Mouse (Mus musculus): ENCODE measurements around the gene Rnf213. TPM values are rescaled to one million over a fixed set of nuclear protein-coding genes. Genes with fewer than 3 reads are reported as not detected.

The Rnf213 gene
- polyA plus RNA-seq, 1 experiment from 2014 or later, result 0.99 TPM

DNA sequence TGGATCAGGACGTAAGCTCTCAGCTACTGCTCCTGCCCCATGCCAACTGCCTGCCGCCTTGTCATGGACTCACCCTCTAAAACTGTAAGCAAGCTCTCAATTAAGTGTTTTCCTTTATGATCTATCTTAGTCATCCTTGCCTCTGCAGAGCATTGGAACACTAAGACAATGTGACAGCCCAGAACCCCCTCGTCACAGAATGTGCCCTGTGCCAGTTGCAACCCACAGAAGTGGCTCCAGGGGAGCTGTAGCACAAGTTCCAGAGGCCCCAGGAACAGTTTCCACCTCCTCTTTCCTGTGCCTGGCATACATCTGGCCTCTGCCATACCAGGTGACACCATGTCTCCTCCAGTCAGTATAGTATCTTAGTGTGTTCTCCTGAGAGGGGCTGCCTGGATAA, 130.5 kb downstream of the Rnf213 start:
- Histone ChIP-seq H3K9ac (no peak overlapping the region), H3K4me2 (no peak overlapping the region), H3K36me3 (no peaks in the 10 kb centered on the region), H3K27ac (replicated peaks) (no peak overlapping the region), H3K27me3 (no peaks in the 10 kb centered on the region), H3K9me3 (no peaks in the 10 kb centered on the region), H3K4me1 (replicated peaks) (peaks cover 4% of the 10 kb centered on the region), H3K4me3 (no peak overlapping the region)
- no peak for ATAC-seq (ENCODE audit: low FRiP score, low read depth)
- 86% methylated on average over 3 of the region's 3 CpGs for WGBS

DNA sequence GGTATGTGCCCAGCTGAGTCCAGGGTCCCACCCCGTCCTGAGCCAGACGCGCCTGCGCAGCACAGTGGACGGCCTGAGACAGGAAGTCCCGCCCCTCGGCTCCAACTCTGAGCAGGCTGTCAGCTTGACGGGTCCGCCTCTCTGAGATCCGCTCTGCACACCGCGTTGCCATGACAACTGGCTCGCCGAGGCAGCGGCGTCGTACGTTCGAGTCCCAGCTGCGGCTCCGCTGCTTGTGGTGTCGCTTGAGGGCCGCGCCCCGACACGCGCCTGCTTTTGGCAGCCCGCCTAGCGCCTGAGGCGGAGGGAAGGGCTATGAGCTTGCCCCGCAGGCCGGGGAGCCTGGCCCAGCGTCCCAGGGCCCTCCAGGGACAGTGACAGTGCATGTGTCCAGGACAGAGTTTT, 131.6 kb downstream of the Rnf213 start:
- H3K36me3 ChIP-seq, result no peaks in the 10 kb centered on the region
- H3K9me3 ChIP-seq, result no peaks in the 10 kb centered on the region
- H3K9ac ChIP-seq, result 0 out of 2 replicates have a peak overlapping the region, but pooled peaks have one; percentile 35
- 2% methylated on average over 33 of the region's 33 CpGs for WGBS
- H3K4me3 ChIP-seq, result peak overlapping the region; percentile 40
- H3K27me3 ChIP-seq, result no peaks in the 10 kb centered on the region
- peak overlapping the region; percentile 73 for H3K27ac ChIP-seq (replicated peaks)
- H3K4me1 ChIP-seq (replicated peaks), result peaks cover 4% of the 10 kb centered on the region
- peak; percentile 95 for ATAC-seq (ENCODE audit: low FRiP score, low read depth)
- H3K4me2 ChIP-seq, result peak overlapping the region; percentile 67

GRCm38 (mm10) chr11:119526068-119526966, 133.4 kb downstream of the Rnf213 start:
- ATAC-seq (ENCODE audit: low FRiP score, low read depth), result no peak
- no peak overlapping the region for H3K4me3 ChIP-seq
- 83% methylated on average over 14 of the region's 14 CpGs for WGBS

GRCm38 (mm10) chr11:119528930-119529329, 136.0 kb downstream of the Rnf213 start:
- ATAC-seq (ENCODE audit: low FRiP score, low read depth), result no peak
- Histone ChIP-seq H3K4me1 (replicated peaks) (peaks cover 10% of the 10 kb centered on the region), H3K9ac (no peak overlapping the region), H3K4me3 (no peak overlapping the region), H3K4me2 (no peak overlapping the region), H3K9me3 (no peaks in the 10 kb centered on the region), H3K36me3 (no peaks in the 10 kb centered on the region), H3K27me3 (no peaks in the 10 kb centered on the region), H3K27ac (replicated peaks) (no peak overlapping the region)
- 59% methylated on average over 11 of the region's 11 CpGs for WGBS

More at GRCm38 (mm10) chr11:119526068-119526966, 133.4 kb downstream of the Rnf213 start:
- peaks cover 4% of the 10 kb centered on the region for H3K4me1 ChIP-seq (replicated peaks)
- H3K9ac ChIP-seq, result no peak overlapping the region
- no peaks in the 10 kb centered on the region for H3K36me3 ChIP-seq
- H3K9me3 ChIP-seq, result no peaks in the 10 kb centered on the region
- H3K4me2 ChIP-seq, result no peak overlapping the region
- H3K27me3 ChIP-seq, result no peaks in the 10 kb centered on the region
- no peak overlapping the region for H3K27ac ChIP-seq (replicated peaks)

- no peaks in the 10 kb centered on the region for H3K36me3 ChIP-seq
- peak; percentile 30; the same call in 1 of the 2 replicates for ATAC-seq (ENCODE audit: low FRiP score, low read depth)
- H3K27ac ChIP-seq (replicated peaks), result no peak overlapping the region
- H3K27me3 ChIP-seq, result no peaks in the 10 kb centered on the region
- peaks cover 6% of the 10 kb centered on the region for H3K4me1 ChIP-seq (replicated peaks)
- no peak overlapping the region for H3K4me2 ChIP-seq
- no peak overlapping the region for H3K4me3 ChIP-seq
- 56% methylated on average over 8 of the region's 8 CpGs for WGBS
- no peaks in the 10 kb centered on the region for H3K9me3 ChIP-seq
- no peak overlapping the region for H3K9ac ChIP-seq
Observed at GRCm38 (mm10) chr11:119532460-119532859, 139.6 kb downstream of the Rnf213 start.

- Histone ChIP-seq H3K9ac (no peak overlapping the region), H3K4me3 (no peak overlapping the region), H3K27ac (replicated peaks) (no peak overlapping the region), H3K4me1 (replicated peaks) (peaks cover 6% of the 10 kb centered on the region), H3K4me2 (no peak overlapping the region), H3K27me3 (no peaks in the 10 kb centered on the region), H3K36me3 (no peaks in the 10 kb centered on the region), H3K9me3 (no peaks in the 10 kb centered on the region)
- ATAC-seq (ENCODE audit: low FRiP score, low read depth), result no peak
- 74% methylated on average over 7 of the region's 7 CpGs for WGBS
Observed at GRCm38 (mm10) chr11:119533745-119534144, 140.8 kb downstream of the Rnf213 start.

MicroRNAs encoded within 50 kb of the gene (microRNA counts, 519-probe panel; counts per million panel counts)
- microRNA mmu-miR-1932, result not detected

Small RNA genes lying within 50 kb of the gene (microRNA-seq; reads per million reads assigned to microRNA genes)
- gene Mir1932, result not detected

Other genes with a start within 250 kb of the Rnf213 start
- 56.1 and 57.1 TPM in 2 replicates for gene Tbc1d16, start 164.6 kb upstream of the Rnf213 start, polyA plus RNA-seq (2015; fragmentation: Nextera tagmentation; extraction: Ambion mirVana)
- gene Ccdc40, start 164.5 kb upstream of the Rnf213 start, polyA plus RNA-seq (2015; fragmentation: Nextera tagmentation; extraction: Ambion mirVana), result 14.6 and 15.4 TPM in 2 replicates
- gene Gaa, start 125.2 kb upstream of the Rnf213 start, polyA plus RNA-seq (2015; fragmentation: Nextera tagmentation; extraction: Ambion mirVana), result 95.1 and 105 TPM in 2 replicates
- 242 and 250 TPM in 2 replicates for gene Eif4a3, start 93.0 kb upstream of the Rnf213 start, polyA plus RNA-seq (2015; fragmentation: Nextera tagmentation; extraction: Ambion mirVana)
- 0.36 and 0.58 TPM in 2 replicates for gene Card14, start 85.3 kb upstream of the Rnf213 start, polyA plus RNA-seq (2015; fragmentation: Nextera tagmentation; extraction: Ambion mirVana)
- gene Sgsh, start 37.6 kb upstream of the Rnf213 start, polyA plus RNA-seq (2015; fragmentation: Nextera tagmentation; extraction: Ambion mirVana), result 4.4 and 5.3 TPM in 2 replicates
- gene Slc26a11, start 37.5 kb upstream of the Rnf213 start, polyA plus RNA-seq (2015; fragmentation: Nextera tagmentation; extraction: Ambion mirVana), result 5.9 and 7.6 TPM in 2 replicates
- 17.2 and 17.6 TPM in 2 replicates for gene Endov, start 98.2 kb downstream of the Rnf213 start, polyA plus RNA-seq (2015; fragmentation: Nextera tagmentation; extraction: Ambion mirVana)
- 16.2 and 20.7 TPM in 2 replicates for gene Nptx1, start 154.7 kb downstream of the Rnf213 start, polyA plus RNA-seq (2015; fragmentation: Nextera tagmentation; extraction: Ambion mirVana)
- gene Rptor, start 209.8 kb downstream of the Rnf213 start, polyA plus RNA-seq (2015; fragmentation: Nextera tagmentation; extraction: Ambion mirVana), result 12.7 and 13.3 TPM in 2 replicates

All from hindbrain, embryonic 15.5 days (tissue).